Mouse (Mus musculus): Measurements from ENCODE around the gene Egf.

Gene Egf

GRCm38 (mm10) chr3:129723311-129723710 is 31.8 kb downstream of the Egf start:
- no peak for DNase-seq (ENCODE audit: low read depth, low spot score)

GRCm38 (mm10) chr3:129714542-129715145 is 40.5 kb downstream of the Egf start:
- no peak for DNase-seq (ENCODE audit: low read depth, low spot score)

- peak; percentile 51 for DNase-seq (ENCODE audit: low read depth, low spot score)
Measured at GRCm38 (mm10) chr3:129708157-129708556, 47.0 kb downstream of the Egf start.

GRCm38 (mm10) chr3:129698882-129699281 is 56.2 kb downstream of the Egf start:
- no peak for DNase-seq (ENCODE audit: low read depth, low spot score)

- DNase-seq (ENCODE audit: low read depth, low spot score): no peak
Measured at GRCm38 (mm10) chr3:129698365-129698764, 56.8 kb downstream of the Egf start.

- DNase-seq (ENCODE audit: low read depth, low spot score): no peak
Measured at GRCm38 (mm10) chr3:129697691-129698090, 57.4 kb downstream of the Egf start.

- no peak for DNase-seq (ENCODE audit: low read depth, low spot score)
Measured at GRCm38 (mm10) chr3:129695943-129696342, 59.2 kb downstream of the Egf start.

- no peak for DNase-seq (ENCODE audit: low read depth, low spot score)
Measured at GRCm38 (mm10) chr3:129693581-129693980, 61.5 kb downstream of the Egf start.

- DNase-seq (ENCODE audit: low read depth, low spot score): no peak
Measured at GRCm38 (mm10) chr3:129692816-129693215, 62.3 kb downstream of the Egf start.

- DNase-seq (ENCODE audit: low read depth, low spot score): no peak
Measured at GRCm38 (mm10) chr3:129687429-129687828, 67.7 kb downstream of the Egf start.

GRCm38 (mm10) chr3:129686698-129687333 is 68.3 kb downstream of the Egf start:
- peak; percentile 57 for DNase-seq (ENCODE audit: low read depth, low spot score)

GRCm38 (mm10) chr3:129686196-129686595 is 68.9 kb downstream of the Egf start:
- DNase-seq (ENCODE audit: low read depth, low spot score): no peak

- peak; percentile 24 for DNase-seq (ENCODE audit: low read depth, low spot score)
Measured at GRCm38 (mm10) chr3:129683060-129683679, 71.9 kb downstream of the Egf start.

GRCm38 (mm10) chr3:129682389-129682788 is 72.7 kb downstream of the Egf start:
- DNase-seq (ENCODE audit: low read depth, low spot score): no peak

- DNase-seq (ENCODE audit: low read depth, low spot score): no peak
Measured at GRCm38 (mm10) chr3:129681841-129682240, 73.3 kb downstream of the Egf start.

GRCm38 (mm10) chr3:129680258-129680657 is 74.9 kb downstream of the Egf start:
- no peak for DNase-seq (ENCODE audit: low read depth, low spot score)

GRCm38 (mm10) chr3:129675923-129676322 is 79.2 kb downstream of the Egf start:
- no peak for DNase-seq (ENCODE audit: low read depth, low spot score)

- no peak for DNase-seq (ENCODE audit: low read depth, low spot score)
Measured at GRCm38 (mm10) chr3:129663906-129664305, 91.2 kb downstream of the Egf start.

- no peak for DNase-seq (ENCODE audit: low read depth, low spot score)
Measured at GRCm38 (mm10) chr3:129658776-129659175, 96.3 kb downstream of the Egf start.

GRCm38 (mm10) chr3:129657775-129658174 is 97.3 kb downstream of the Egf start:
- no peak for DNase-seq (ENCODE audit: low read depth, low spot score)

- DNase-seq (ENCODE audit: low read depth, low spot score): no peak
Measured at GRCm38 (mm10) chr3:129657222-129657621, 97.9 kb downstream of the Egf start.

GRCm38 (mm10) chr3:129656540-129656939 is 98.6 kb downstream of the Egf start:
- no peak for DNase-seq (ENCODE audit: low read depth, low spot score)

GRCm38 (mm10) chr3:129652476-129652875 is 102.6 kb downstream of the Egf start:
- DNase-seq (ENCODE audit: low read depth, low spot score): no peak
